Mouse (Mus musculus) adipose tissue, adult 10 weeks (tissue): Measurements from ENCODE around the gene 4933425L06Rik. TPM values are rescaled to one million over a fixed set of nuclear protein-coding genes. Genes with fewer than 3 reads are reported as not detected.

Experiments used
- polyA plus RNA-seq: library from polyadenylated mRNA; stranded (reverse); fragments of 350-450 nt; fragmentation: Illumina TruSeq; extraction: RNeasy Lipid Tissue Mini Kit (QIAGEN cat#74804); gene quantifications from one replicate; pipeline ENCODE4 v1.2.3, GENCODE M21; 2014; ENCODE audit warnings: low read depth, low replicate concordance

The 4933425L06Rik gene
- polyA plus RNA-seq, result 0.22 TPM

DNA sequence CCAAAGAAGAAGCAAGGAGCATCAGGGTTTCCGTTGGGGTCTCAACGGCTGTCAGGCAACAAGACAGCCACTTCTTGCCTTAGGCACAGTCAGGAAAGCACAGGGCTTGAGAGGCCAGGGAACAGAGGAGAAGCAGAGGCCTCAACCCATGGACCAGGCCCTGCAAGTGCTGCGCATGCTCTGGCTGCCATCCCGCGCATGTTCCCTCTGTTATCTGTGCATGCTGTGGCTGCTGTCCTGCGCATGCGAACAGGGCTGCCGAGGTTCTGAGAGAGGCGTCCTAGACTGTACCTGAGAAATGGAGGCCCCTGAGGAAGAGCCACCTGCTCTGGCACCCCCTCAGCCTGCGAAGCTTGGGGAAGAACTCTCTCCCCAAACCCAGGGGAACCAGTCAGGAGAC, at the start of gene 4933425L06Rik:
4933425L06Rik (plus strand) TSS at position 261 of the 400 bp plus-strand sequence.

DNA sequence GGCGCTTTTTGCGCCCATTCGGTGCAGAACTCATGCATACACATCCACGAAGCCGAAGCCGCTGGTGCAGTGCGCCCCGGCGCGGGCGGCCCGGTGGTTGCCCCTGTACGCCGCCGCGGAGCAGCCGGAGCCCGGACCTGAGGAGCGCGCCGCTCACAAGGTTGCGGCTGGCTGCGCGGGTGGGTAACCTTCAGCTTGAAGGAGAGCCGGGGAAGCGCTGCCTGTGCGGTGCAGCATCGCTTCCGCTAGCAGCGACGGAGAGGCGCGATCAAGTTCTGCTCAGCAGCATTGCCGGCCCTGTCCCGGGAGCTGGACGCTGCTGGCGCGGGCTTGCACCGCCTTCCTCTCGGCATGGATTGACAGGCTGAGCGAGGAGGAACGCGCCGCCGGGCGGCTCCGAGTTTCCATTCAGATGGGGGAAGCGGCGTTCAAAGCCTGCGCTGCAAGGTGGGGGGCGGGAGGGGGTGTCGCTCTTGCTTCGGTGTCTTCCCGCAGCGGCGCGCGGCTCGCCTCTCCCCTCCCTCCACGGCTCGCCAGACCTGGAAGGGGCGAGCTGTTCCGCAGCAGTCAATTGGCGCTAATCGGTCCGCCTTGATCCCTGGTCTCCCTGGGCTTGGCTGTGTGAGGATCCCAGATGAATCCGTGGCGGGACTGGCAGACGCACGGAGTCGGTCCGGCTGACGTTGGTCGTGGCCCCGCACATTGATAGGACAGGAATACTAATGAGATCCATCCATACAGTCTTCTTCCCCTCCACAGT, 27.6 kb upstream of the 4933425L06Rik start, which contains the start of gene Rgs7bp:
Rgs7bp (minus strand) TSS at position 750 of the 760 bp plus-strand sequence.

Other genes starting within 250 kb of the 4933425L06Rik start
- not detected for gene Shisal2b, start 218.2 kb upstream of the 4933425L06Rik start, polyA plus RNA-seq
- gene Rgs7bp, start 27.2 kb upstream of the 4933425L06Rik start, polyA plus RNA-seq, result 2.6 TPM
- 47.0 TPM for gene Rnf180, start 212.7 kb downstream of the 4933425L06Rik start, polyA plus RNA-seq